Mouse (Mus musculus): ENCODE data around the gene Mfsd10. TPM values are rescaled to one million over a fixed set of nuclear protein-coding genes. Genes with fewer than 3 reads are reported as not detected.
"Not testable (repeated sequence)": the region's sequence is repeated elsewhere in the genome, so short reads cannot be mapped to it uniquely, and the experiment has no call there.

Gene Mfsd10
- polyA plus RNA-seq, 1 experiment from 2014 or later, result 127 TPM

GRCm38 (mm10) chr5:34633641-34634040 lies 3.4 kb downstream of the Mfsd10 start:
- H3K27me3 ChIP-seq (replicated peaks; ENCODE audit: control insufficient read depth, insufficient read depth, low read length), result no peaks in the 10 kb centered on the region
- no peak overlapping the region for H3K9ac ChIP-seq (ENCODE audit: low read depth, low read length)
- H3K4me1 ChIP-seq (replicated peaks; ENCODE audit: control insufficient read depth, insufficient read depth, low read length), result peaks cover 26% of the 10 kb centered on the region
- H3K27ac ChIP-seq (ENCODE audit: low read depth, low read length), result no peak overlapping the region
- no peak overlapping the region for H3K4me2 ChIP-seq
- H3K9me3 ChIP-seq (ENCODE audit: control insufficient read depth, low read length), result no peaks in the 10 kb centered on the region
- DNase-seq (ENCODE audit: low spot score) (no peak), ATAC-seq (replicated peaks; ENCODE audit: low FRiP score) (no peak)
- H3K4me3 ChIP-seq (ENCODE audit: low read depth, low read length), result no peak overlapping the region
- 84% methylated on average over 4 of the region's 4 CpGs for WGBS
- H3K36me3 ChIP-seq (ENCODE audit: control insufficient read depth, insufficient read depth, low read length), result peaks cover 52% of the 10 kb centered on the region

GRCm38 (mm10) chr5:34632996-34633395 lies 4.0 kb downstream of the Mfsd10 start:
- peaks cover 26% of the 10 kb centered on the region for H3K4me1 ChIP-seq (replicated peaks; ENCODE audit: control insufficient read depth, insufficient read depth, low read length)
- peaks cover 47% of the 10 kb centered on the region for H3K36me3 ChIP-seq (ENCODE audit: control insufficient read depth, insufficient read depth, low read length)
- no peaks in the 10 kb centered on the region for H3K9me3 ChIP-seq (ENCODE audit: control insufficient read depth, low read length)
- H3K4me2 ChIP-seq, result no peak overlapping the region
- no peak overlapping the region for H3K27ac ChIP-seq (ENCODE audit: low read depth, low read length)
- no peak overlapping the region for H3K4me3 ChIP-seq (ENCODE audit: low read depth, low read length)
- no peak overlapping the region for H3K9ac ChIP-seq (ENCODE audit: low read depth, low read length)
- DNase-seq (ENCODE audit: low spot score) (no peak), ATAC-seq (replicated peaks; ENCODE audit: low FRiP score) (0 out of 2 replicates have a peak, but pooled peaks have one; percentile 37)
- WGBS, result 65% methylated on average over 2 of the region's 2 CpGs
- no peaks in the 10 kb centered on the region for H3K27me3 ChIP-seq (replicated peaks; ENCODE audit: control insufficient read depth, insufficient read depth, low read length)

GRCm38 (mm10) chr5:34609966-34610365 lies 27.0 kb downstream of the Mfsd10 start:
- Histone ChIP-seq H3K36me3 (ENCODE audit: control insufficient read depth, insufficient read depth, low read length) (peaks cover 37% of the 10 kb centered on the region), H3K9ac (ENCODE audit: low read depth, low read length) (no peak overlapping the region), H3K4me3 (ENCODE audit: low read depth, low read length) (no peak overlapping the region), H3K27ac (ENCODE audit: low read depth, low read length) (no peak overlapping the region), H3K27me3 (replicated peaks; ENCODE audit: control insufficient read depth, insufficient read depth, low read length) (no peaks in the 10 kb centered on the region), H3K9me3 (ENCODE audit: control insufficient read depth, low read length) (no peaks in the 10 kb centered on the region), H3K4me1 (replicated peaks; ENCODE audit: control insufficient read depth, insufficient read depth, low read length) (no peaks in the 10 kb centered on the region), H3K4me2 (no peak overlapping the region)
- DNase-seq (ENCODE audit: low spot score) (no peak), ATAC-seq (replicated peaks; ENCODE audit: low FRiP score) (no peak)
- WGBS, result 88% methylated on average over 4 of the region's 4 CpGs

GRCm38 (mm10) chr5:34608226-34608625 lies 28.8 kb downstream of the Mfsd10 start:
- ATAC-seq (replicated peaks; ENCODE audit: low FRiP score) (no peak), DNase-seq (ENCODE audit: low spot score) (no peak)
- Histone ChIP-seq H3K9me3 (ENCODE audit: control insufficient read depth, low read length) (no peaks in the 10 kb centered on the region), H3K27me3 (replicated peaks; ENCODE audit: control insufficient read depth, insufficient read depth, low read length) (no peaks in the 10 kb centered on the region), H3K9ac (ENCODE audit: low read depth, low read length) (no peak overlapping the region), H3K4me3 (ENCODE audit: low read depth, low read length) (no peak overlapping the region), H3K36me3 (ENCODE audit: control insufficient read depth, insufficient read depth, low read length) (peaks cover 27% of the 10 kb centered on the region), H3K4me1 (replicated peaks; ENCODE audit: control insufficient read depth, insufficient read depth, low read length) (no peaks in the 10 kb centered on the region), H3K27ac (ENCODE audit: low read depth, low read length) (no peak overlapping the region), H3K4me2 (no peak overlapping the region)
- WGBS, result 79% methylated on average over 3 of the region's 3 CpGs

- H3K9me3 ChIP-seq (ENCODE audit: control insufficient read depth, low read length), result no peaks in the 10 kb centered on the region
- no peaks in the 10 kb centered on the region for H3K4me1 ChIP-seq (replicated peaks; ENCODE audit: control insufficient read depth, insufficient read depth, low read length)
- H3K36me3 ChIP-seq (ENCODE audit: control insufficient read depth, insufficient read depth, low read length), result peaks cover 23% of the 10 kb centered on the region; the same call in 1 of the 2 replicates
- WGBS, result 78% methylated on average over 8 of the region's 8 CpGs
- H3K4me3 ChIP-seq (ENCODE audit: low read depth, low read length), result no peak overlapping the region
- H3K27ac ChIP-seq (ENCODE audit: low read depth, low read length), result no peak overlapping the region
- H3K9ac ChIP-seq (ENCODE audit: low read depth, low read length), result no peak overlapping the region
- H3K27me3 ChIP-seq (replicated peaks; ENCODE audit: control insufficient read depth, insufficient read depth, low read length), result no peaks in the 10 kb centered on the region
- DNase-seq (ENCODE audit: low spot score) (no peak), ATAC-seq (replicated peaks; ENCODE audit: low FRiP score) (no peak)
- no peak overlapping the region for H3K4me2 ChIP-seq
Observed at GRCm38 (mm10) chr5:34607100-34607880, 29.7 kb downstream of the Mfsd10 start.

- Histone ChIP-seq H3K36me3 (ENCODE audit: control insufficient read depth, insufficient read depth, low read length) (peaks cover 19% of the 10 kb centered on the region; the same call in 1 of the 2 replicates), H3K4me1 (replicated peaks; ENCODE audit: control insufficient read depth, insufficient read depth, low read length) (no peaks in the 10 kb centered on the region), H3K4me3 (ENCODE audit: low read depth, low read length) (no peak overlapping the region), H3K9me3 (ENCODE audit: control insufficient read depth, low read length) (no peaks in the 10 kb centered on the region), H3K4me2 (no peak overlapping the region), H3K27me3 (replicated peaks; ENCODE audit: control insufficient read depth, insufficient read depth, low read length) (no peaks in the 10 kb centered on the region), H3K27ac (ENCODE audit: low read depth, low read length) (no peak overlapping the region), H3K9ac (ENCODE audit: low read depth, low read length) (no peak overlapping the region)
- DNase-seq (ENCODE audit: low spot score) (no peak), ATAC-seq (replicated peaks; ENCODE audit: low FRiP score) (no peak)
- WGBS, result 76% methylated on average over 5 of the region's 5 CpGs
Observed at GRCm38 (mm10) chr5:34604576-34604975, 32.4 kb downstream of the Mfsd10 start.

GRCm38 (mm10) chr5:34593202-34593727 lies 43.7 kb downstream of the Mfsd10 start:
- Histone ChIP-seq H3K9ac (ENCODE audit: low read depth, low read length) (no peak overlapping the region), H3K36me3 (ENCODE audit: control insufficient read depth, insufficient read depth, low read length) (peaks cover 10% of the 10 kb centered on the region; the same call in 1 of the 2 replicates), H3K4me2 (no peak overlapping the region), H3K27me3 (replicated peaks; ENCODE audit: control insufficient read depth, insufficient read depth, low read length) (no peaks in the 10 kb centered on the region), H3K27ac (ENCODE audit: low read depth, low read length) (no peak overlapping the region), H3K9me3 (ENCODE audit: control insufficient read depth, low read length) (no peaks in the 10 kb centered on the region), H3K4me1 (replicated peaks; ENCODE audit: control insufficient read depth, insufficient read depth, low read length) (no peaks in the 10 kb centered on the region), H3K4me3 (ENCODE audit: low read depth, low read length) (no peak overlapping the region)
- DNase-seq (ENCODE audit: low spot score) (no peak), ATAC-seq (replicated peaks; ENCODE audit: low FRiP score) (no peak)
- WGBS, result 90% methylated on average over 9 of the region's 9 CpGs

- H3K27ac ChIP-seq (ENCODE audit: low read depth, low read length), result no peak overlapping the region
- no peaks in the 10 kb centered on the region for H3K4me1 ChIP-seq (replicated peaks; ENCODE audit: control insufficient read depth, insufficient read depth, low read length)
- no peak for DNase-seq (ENCODE audit: low spot score)
- no peak overlapping the region for H3K4me3 ChIP-seq (ENCODE audit: low read depth, low read length)
- no peak overlapping the region for H3K4me2 ChIP-seq
- no peaks in the 10 kb centered on the region for H3K27me3 ChIP-seq (replicated peaks; ENCODE audit: control insufficient read depth, insufficient read depth, low read length)
- ATAC-seq (replicated peaks; ENCODE audit: low FRiP score), result no peak
- 93% methylated on average over 6 of the region's 6 CpGs for WGBS
- H3K36me3 ChIP-seq (ENCODE audit: control insufficient read depth, insufficient read depth, low read length), result peaks cover 6% of the 10 kb centered on the region; the same call in 1 of the 2 replicates
- no peaks in the 10 kb centered on the region for H3K9me3 ChIP-seq (ENCODE audit: control insufficient read depth, low read length)
- no peak overlapping the region for H3K9ac ChIP-seq (ENCODE audit: low read depth, low read length)
Observed at GRCm38 (mm10) chr5:34592666-34593065, 44.3 kb downstream of the Mfsd10 start.

GRCm38 (mm10) chr5:34592224-34592623 lies 44.8 kb downstream of the Mfsd10 start:
- DNase-seq (ENCODE audit: low spot score); H3K9me3 ChIP-seq (ENCODE audit: control insufficient read depth, low read length); ATAC-seq (replicated peaks; ENCODE audit: low FRiP score); H3K9ac ChIP-seq (ENCODE audit: low read depth, low read length); H3K4me3 ChIP-seq (ENCODE audit: low read depth, low read length); H3K27ac ChIP-seq (ENCODE audit: low read depth, low read length); H3K27me3 ChIP-seq (replicated peaks; ENCODE audit: control insufficient read depth, insufficient read depth, low read length); H3K36me3 ChIP-seq (ENCODE audit: control insufficient read depth, insufficient read depth, low read length); H3K4me2 ChIP-seq; H3K4me1 ChIP-seq (replicated peaks; ENCODE audit: control insufficient read depth, insufficient read depth, low read length): not testable (repeated sequence)
- WGBS, result 84% methylated on average over 5 of the region's 5 CpGs

Measured in liver, embryonic 11.5 days (tissue).